Mouse (Mus musculus) CD4-positive helper T cell, adult 2 months (primary cell): ENCODE measurements around the gene Ppp6r2.

Experiments
- DNase-seq: peaks from one replicate; pipeline ENCODE4 v3.0.0-alpha.2; 2012; ENCODE audit warnings: low read depth, missing footprints, low spot score

Ppp6r2 gene

GRCm38 (mm10) chr15:89308406-89309139 lies 97.2 kb downstream of the Ppp6r2 start:
- DNase-seq = no peak

DNA sequence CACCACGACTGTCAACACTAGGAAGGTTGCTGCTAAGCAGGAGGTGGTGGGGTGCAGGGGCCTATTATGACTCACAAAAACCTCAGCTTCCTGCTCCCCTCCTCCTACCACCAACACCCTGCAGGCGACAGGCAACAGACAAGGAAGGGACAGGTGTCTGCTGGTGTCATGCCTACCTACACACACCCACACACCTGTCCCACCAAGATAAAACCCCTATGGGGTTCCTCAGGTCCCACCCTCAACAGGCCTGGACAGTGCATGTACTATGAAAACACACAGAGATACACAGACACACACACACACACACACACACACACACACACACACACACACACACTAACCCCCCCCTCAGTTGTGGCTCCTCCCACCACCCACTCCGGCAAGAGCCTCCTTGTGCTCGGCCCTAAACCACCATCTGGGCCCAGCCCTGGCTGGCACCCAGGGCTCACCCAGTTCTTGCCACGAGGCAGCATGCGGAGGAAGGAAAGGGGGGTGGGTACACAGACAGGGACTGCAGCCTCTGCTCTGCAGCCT lies 98.7 kb downstream of the Ppp6r2 start:
- DNase-seq = peak; percentile 92

DNA sequence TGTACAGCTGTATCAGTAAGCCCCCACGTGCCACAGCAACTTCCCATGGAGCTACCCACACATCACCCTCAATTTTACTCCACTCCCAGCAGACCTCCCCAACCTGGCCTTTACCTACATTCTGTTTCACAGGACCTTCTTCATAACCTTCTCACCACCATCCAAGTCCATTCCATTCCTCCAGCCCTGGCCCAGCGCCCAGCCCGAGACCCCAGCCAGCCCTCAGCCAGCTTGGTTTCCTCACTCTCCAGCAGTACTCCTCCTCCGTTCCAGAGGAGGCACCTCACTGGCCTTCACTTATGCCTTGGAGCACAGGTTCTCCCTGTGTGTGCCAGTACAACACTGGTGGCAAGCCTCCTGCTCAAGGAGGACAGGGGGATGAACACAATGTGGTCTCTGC lies 102.0 kb downstream of the Ppp6r2 start:
- DNase-seq = no peak

DNA sequence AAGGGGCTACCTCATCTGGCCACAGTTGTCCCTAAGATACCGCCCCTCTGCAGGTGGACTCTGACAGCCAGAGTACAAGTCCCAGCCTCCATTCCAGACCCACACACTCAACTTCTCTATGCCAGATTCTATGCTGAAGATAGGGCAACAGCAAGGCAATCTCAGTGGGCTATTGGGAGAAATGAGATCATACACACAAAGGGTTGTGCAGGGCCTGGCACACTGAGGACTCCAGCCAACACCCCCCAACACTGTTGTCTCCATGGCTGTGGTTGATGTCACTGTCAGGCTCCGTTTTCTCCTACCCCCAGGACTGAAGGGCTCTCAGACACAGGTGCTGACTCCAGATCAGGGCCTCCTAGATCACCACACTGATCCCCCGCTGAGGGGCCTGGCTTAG lies 102.8 kb downstream of the Ppp6r2 start:
- no peak for DNase-seq

- no peak for DNase-seq
Observed at GRCm38 (mm10) chr15:89314511-89315189, 103.3 kb downstream of the Ppp6r2 start.

DNA sequence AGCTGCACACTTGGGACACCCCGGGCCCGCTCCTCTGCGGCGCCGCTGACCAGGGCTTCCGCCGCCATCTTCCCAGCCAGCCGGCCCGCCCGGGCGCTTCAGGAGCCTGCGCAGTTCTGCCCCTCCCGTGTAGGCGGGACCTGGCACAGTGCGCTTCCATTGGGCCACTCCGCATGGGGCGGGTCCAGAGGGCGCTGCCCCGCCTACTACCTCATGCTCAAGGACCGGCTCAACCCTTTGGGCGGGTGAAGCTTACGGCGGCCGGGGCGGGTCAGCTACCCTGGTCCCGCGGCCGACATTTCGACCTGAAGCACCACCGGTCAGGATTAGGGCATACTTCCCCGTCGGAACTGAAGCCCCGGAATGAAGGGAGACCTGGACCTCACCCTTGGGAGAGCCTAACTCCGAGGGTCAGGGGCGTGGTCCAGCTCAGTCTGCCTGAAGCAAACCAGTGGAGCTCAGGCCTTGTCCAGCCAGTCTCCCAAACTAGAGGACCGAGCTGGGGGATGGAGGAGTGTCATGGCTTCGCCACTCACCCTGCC lies 103.9 kb downstream of the Ppp6r2 start, which contains the start of gene Sbf1:
Sbf1 (minus strand) TSS at position 122 of the 542 bp plus-strand sequence.
- peak; percentile 96 for DNase-seq

DNA sequence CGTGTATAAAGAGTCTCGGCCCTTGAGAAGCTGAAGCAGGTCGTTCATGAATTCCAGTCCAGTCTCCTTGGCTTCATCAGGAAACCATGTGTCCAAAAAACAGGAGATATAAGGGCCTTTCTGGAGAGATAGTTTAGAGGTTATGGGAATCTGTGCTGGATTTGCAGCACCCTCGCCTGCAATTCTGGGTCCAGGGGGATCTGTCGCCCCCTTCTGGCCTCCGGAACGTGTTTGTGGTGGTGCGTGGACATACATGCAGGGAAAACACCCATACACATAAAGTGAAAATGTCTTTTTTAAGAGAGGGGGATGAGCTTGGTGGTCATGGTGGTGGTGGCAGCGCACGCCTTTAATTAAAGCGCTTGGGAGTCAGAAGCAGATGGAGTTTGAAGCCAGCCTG lies 104.8 kb downstream of the Ppp6r2 start:
- peak; percentile 52 for DNase-seq

DNA sequence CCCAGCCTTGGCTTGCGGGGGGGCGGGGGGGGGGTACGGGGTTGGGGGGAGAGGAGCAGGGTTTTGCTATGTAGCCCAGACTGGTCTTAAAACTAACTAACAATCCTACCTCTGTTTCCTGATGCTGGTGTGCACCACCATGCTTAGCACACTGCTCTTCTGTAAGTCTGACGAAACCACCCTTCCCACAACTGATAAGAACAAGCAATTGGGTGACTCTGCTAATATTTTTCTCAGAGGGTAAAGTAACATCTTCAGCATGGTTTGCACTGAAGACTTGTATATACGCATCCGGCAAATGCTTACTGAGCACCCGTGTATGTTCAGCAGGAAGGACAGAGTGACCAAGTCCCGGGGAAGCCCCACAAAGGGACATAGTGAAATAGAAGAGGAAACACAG lies 109.9 kb downstream of the Ppp6r2 start:
- DNase-seq = no peak

GRCm38 (mm10) chr15:89322670-89323522 lies 111.5 kb downstream of the Ppp6r2 start, which contains the start of gene Adm2:
Gene Adm2 (plus strand): TSS chr15:89322720.
- no peak for DNase-seq

GRCm38 (mm10) chr15:89323656-89324055 lies 112.3 kb downstream of the Ppp6r2 start:
- DNase-seq = no peak

GRCm38 (mm10) chr15:89326441-89326840 lies 115.1 kb downstream of the Ppp6r2 start:
- no peak for DNase-seq

GRCm38 (mm10) chr15:89334271-89334670 lies 122.9 kb downstream of the Ppp6r2 start, which contains the start of gene Miox:
Gene Miox (plus strand): TSS chr15:89334398.
- DNase-seq = no peak

DNA sequence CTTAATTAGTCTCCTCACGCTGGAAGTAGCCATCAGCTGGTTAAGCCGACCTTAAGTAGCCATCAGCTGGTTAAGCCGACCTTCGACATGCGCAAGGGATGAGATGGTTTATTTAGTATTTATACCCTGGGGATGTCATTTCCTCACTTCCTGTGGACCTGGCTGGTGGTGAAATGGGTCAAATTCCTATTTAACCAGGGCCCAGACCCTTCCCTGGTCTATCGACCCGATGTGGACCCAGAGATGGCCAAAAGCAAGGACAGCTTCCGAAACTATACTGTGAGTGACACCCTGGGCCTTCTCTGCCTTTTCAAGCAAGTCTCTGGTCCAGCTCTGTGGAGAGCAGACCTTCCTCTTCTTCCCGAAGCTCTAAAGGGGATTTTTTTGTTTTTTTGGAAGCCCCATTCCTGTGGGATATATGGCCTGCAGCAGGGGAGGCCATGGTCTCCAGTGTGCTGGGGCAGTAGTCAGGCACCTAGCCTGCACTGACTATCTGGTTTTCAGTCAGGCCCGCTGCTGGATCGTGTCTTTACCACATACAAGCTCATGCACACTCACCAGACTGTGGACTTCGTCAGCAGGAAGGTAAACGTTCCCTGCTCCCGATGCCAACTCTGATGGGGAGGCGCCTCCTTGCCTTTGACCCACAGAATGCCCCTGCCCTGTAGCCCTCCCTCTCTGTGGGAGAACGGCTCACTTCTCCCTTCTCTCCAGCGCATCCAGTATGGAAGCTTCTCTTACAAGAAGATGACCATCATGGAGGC lies 123.6 kb downstream of the Ppp6r2 start:
- DNase-seq = no peak

- no peak for DNase-seq
Observed at GRCm38 (mm10) chr15:89336422-89336821, 125.1 kb downstream of the Ppp6r2 start.
